Mouse (Mus musculus) ES-Bruce4 (cell line): ENCODE results near the gene Tmem184c. TPM values are rescaled to one million over a fixed set of nuclear protein-coding genes. Genes with fewer than 3 reads are reported as not detected.
A peak's percentile ranks its signal among the peaks of the same experiment; 100 is the strongest.

ENCODE experiments used
- H3K27ac ChIP-seq: 2 replicates; pipeline ENCODE4 v1.5.1; 2012; ENCODE audit warnings: low read length, inconsistent platforms; ENCODE audit not compliant: insufficient read depth
- H3K27me3 ChIP-seq: 2 replicates; pipeline ENCODE4 v1.6.1; 2012; ENCODE audit warnings: mild to moderate bottlenecking, low read length, inconsistent platforms; ENCODE audit not compliant: control insufficient read depth, poor library complexity, insufficient read depth, severe bottlenecking
- H3K36me3 ChIP-seq: 2 replicates; pipeline ENCODE4 v1.6.1; 2012; ENCODE audit warnings: inconsistent platforms, mild to moderate bottlenecking, low read length, moderate library complexity; ENCODE audit not compliant: control insufficient read depth, poor library complexity, insufficient read depth, severe bottlenecking
- H3K4me1 ChIP-seq: one replicate; pipeline ENCODE4 v1.8.1; 2011; ENCODE audit warnings: low read length; ENCODE audit not compliant: control insufficient read depth, insufficient read depth
- H3K4me3 ChIP-seq: 2 replicates; pipeline ENCODE4 v1.5.1; 2011; ENCODE audit warnings: low read depth, mild to moderate bottlenecking, low read length
- H3K9ac ChIP-seq: 2 replicates; pipeline ENCODE4 v1.6.1; 2012; ENCODE audit warnings: low read depth, mild to moderate bottlenecking, inconsistent platforms; ENCODE audit not compliant: poor library complexity, severe bottlenecking
- H3K9me3 ChIP-seq: replicated peaks from 2 replicates; pipeline ENCODE4 v1.6.1; 2012; ENCODE audit warnings: mild to moderate bottlenecking, low read length, inconsistent platforms; ENCODE audit not compliant: control insufficient read depth, poor library complexity, insufficient read depth, severe bottlenecking
- CTCF ChIP-seq: IDR thresholded peaks from one replicate; pipeline ENCODE4 v1.8.1; 2011; ENCODE audit warnings: low read depth, low read length
- EP300 ChIP-seq: IDR thresholded peaks from 2 replicates; pipeline ENCODE4 v1.6.1; 2011; ENCODE audit warnings: low read depth, low read length; ENCODE audit not compliant: insufficient read depth
- POLR2A ChIP-seq: IDR thresholded peaks from one replicate; pipeline ENCODE4 v1.8.1; 2011; ENCODE audit warnings: low read length; ENCODE audit not compliant: insufficient read depth
- polyA plus RNA-seq: library from polyadenylated mRNA; stranded (reverse); fragments of >200 nt; gene quantifications from 2 replicates; pipeline ENCODE4 v1.2.4, GENCODE M21; 2011; ENCODE audit warnings: low read depth; ENCODE audit not compliant: missing spikeins, insufficient read depth, insufficient read length

Tmem184c gene
- polyA plus RNA-seq, 1 experiment, result 41.0 TPM

GRCm38 (mm10) chr8:77634035-77634434 lies 23.5 kb upstream of the Tmem184c start:
- Histone ChIP-seq H3K36me3 (no peaks in the 10 kb centered on the region), H3K4me3 (no peak overlapping the region), H3K9me3 (no peaks in the 10 kb centered on the region), H3K27ac (no peak overlapping the region), H3K27me3 (no peaks in the 10 kb centered on the region; the same call in 1 of the 2 replicates), H3K9ac (no peak overlapping the region), H3K4me1 (no peaks in the 10 kb centered on the region)
- TF ChIP-seq POLR2A (no peak), CTCF (no peak), EP300 (no peak)

GRCm38 (mm10) chr8:77633211-77633610 lies 22.7 kb upstream of the Tmem184c start:
- Histone ChIP-seq H3K27ac (no peak overlapping the region), H3K36me3 (no peaks in the 10 kb centered on the region), H3K4me3 (no peak overlapping the region), H3K4me1 (no peaks in the 10 kb centered on the region), H3K9ac (no peak overlapping the region), H3K27me3 (no peaks in the 10 kb centered on the region; the same call in 1 of the 2 replicates), H3K9me3 (no peaks in the 10 kb centered on the region)
- TF ChIP-seq EP300, result no peak
- no peak for TF ChIP-seq POLR2A
- no peak for TF ChIP-seq CTCF

DNA sequence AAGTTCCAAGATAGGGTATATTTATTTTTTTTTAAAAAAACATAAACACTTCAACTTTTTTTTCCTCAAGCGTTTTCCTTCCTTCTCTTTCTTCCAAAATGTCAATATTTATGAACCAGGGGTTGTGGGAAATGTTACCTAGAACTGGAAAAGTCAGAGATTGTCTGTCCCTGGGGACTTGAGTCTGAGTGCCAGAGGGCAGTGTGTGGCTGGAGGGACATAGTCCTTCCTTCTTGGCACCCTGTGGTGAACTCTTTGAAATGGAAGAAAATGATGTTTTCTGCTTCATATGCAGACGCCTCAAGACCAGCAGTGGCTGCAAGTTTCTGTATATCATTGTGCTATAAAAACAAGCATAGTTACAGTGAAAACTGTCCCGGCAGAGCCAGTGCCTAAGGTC lies 20.2 kb upstream of the Tmem184c start:
- H3K27ac ChIP-seq, result no peak overlapping the region
- no peaks in the 10 kb centered on the region for H3K4me1 ChIP-seq
- H3K36me3 ChIP-seq, result no peaks in the 10 kb centered on the region
- no peaks in the 10 kb centered on the region; the same call in 1 of the 2 replicates for H3K27me3 ChIP-seq
- H3K9ac ChIP-seq, result no peak overlapping the region
- no peak overlapping the region for H3K4me3 ChIP-seq
- H3K9me3 ChIP-seq, result no peaks in the 10 kb centered on the region
- TF ChIP-seq EP300 (no peak), POLR2A (no peak), CTCF (no peak)

DNA sequence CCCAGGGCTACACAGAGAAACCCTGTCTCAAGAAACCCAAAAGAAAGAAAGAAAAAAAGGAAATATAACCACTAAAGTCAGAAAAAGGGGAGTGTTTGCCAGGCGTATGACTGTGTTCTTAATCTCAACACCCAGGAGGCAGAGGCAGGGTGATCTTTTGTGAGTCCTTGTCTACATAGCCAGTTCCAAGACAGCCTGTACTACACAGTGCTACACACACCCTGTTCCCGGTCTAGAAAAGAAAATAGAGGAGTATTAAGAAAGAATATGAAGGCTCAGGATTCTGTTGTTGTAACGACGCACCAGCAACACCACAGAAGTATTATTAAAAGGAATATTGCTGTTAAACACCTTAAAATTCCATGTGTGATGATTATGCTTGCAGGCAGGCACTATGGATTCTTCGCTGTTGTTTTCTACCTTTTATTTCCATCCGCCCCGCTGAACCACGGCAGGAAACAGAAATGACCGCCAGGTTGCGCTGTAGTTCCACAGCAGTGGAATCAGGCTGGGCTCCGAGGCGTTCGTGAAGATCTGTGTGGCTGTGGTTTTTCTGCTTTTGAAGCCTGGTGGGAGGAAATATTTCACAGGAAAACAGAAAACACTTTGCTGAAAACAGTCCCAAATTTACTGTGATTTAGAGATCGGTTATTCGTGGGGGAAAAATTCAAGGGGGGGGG lies 19.5 kb upstream of the Tmem184c start:
- Histone ChIP-seq H3K9me3 (no peaks in the 10 kb centered on the region), H3K4me1 (no peaks in the 10 kb centered on the region), H3K27me3 (no peaks in the 10 kb centered on the region; the same call in 1 of the 2 replicates), H3K4me3 (no peak overlapping the region), H3K9ac (no peak overlapping the region), H3K36me3 (no peaks in the 10 kb centered on the region), H3K27ac (no peak overlapping the region)
- peak; percentile 95 for TF ChIP-seq CTCF
- TF ChIP-seq EP300, result no peak
- no peak for TF ChIP-seq POLR2A

GRCm38 (mm10) chr8:77623677-77624209 lies 13.2 kb upstream of the Tmem184c start:
- Histone ChIP-seq H3K9me3 (no peaks in the 10 kb centered on the region), H3K4me3 (no peak overlapping the region), H3K4me1 (no peaks in the 10 kb centered on the region), H3K27ac (no peak overlapping the region), H3K36me3 (no peaks in the 10 kb centered on the region), H3K9ac (no peak overlapping the region), H3K27me3 (no peaks in the 10 kb centered on the region)
- TF ChIP-seq EP300 (no peak), POLR2A (no peak), CTCF (no peak)

DNA sequence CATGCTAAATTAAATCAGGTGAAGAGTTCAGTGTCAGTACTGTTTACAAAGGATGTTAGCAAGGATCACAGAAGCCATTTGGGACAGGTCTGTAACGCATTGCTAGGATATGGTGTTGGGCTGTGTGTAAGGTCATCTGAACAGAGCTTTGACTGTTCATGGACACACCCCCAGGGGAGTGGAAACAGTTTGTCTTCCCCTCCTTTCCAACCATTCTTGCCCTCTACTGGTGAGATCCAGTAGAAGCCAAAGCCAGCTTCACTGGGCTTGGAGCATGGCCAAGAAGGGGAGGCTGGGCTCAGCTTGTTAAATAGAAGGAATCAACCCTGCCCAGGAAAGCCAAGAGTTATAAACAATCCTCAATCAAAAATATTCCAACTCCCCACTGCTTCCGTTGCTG lies 7.4 kb upstream of the Tmem184c start:
- no peak overlapping the region for H3K9ac ChIP-seq
- no peaks in the 10 kb centered on the region for H3K27me3 ChIP-seq
- H3K36me3 ChIP-seq, result no peaks in the 10 kb centered on the region
- no peaks in the 10 kb centered on the region for H3K4me1 ChIP-seq
- H3K4me3 ChIP-seq, result no peak overlapping the region
- no peak overlapping the region for H3K27ac ChIP-seq
- no peaks in the 10 kb centered on the region for H3K9me3 ChIP-seq
- TF ChIP-seq POLR2A (no peak), CTCF (peak; percentile 3)
